Mouse (Mus musculus) lung, postnatal 0 days (tissue): ENCODE measurements around the gene Adipor2.

ENCODE experiments used
- CTCF ChIP-seq: IDR thresholded peaks from 2 replicates; pipeline ENCODE4 v1.5.1; 2016; ENCODE audit warnings: antibody characterized with exemption, mild to moderate bottlenecking
- EP300 ChIP-seq: IDR thresholded peaks from 2 replicates; pipeline ENCODE4 v1.6.1; 2016; ENCODE audit warnings: antibody characterized with exemption, mild to moderate bottlenecking, control low read depth

DNA sequence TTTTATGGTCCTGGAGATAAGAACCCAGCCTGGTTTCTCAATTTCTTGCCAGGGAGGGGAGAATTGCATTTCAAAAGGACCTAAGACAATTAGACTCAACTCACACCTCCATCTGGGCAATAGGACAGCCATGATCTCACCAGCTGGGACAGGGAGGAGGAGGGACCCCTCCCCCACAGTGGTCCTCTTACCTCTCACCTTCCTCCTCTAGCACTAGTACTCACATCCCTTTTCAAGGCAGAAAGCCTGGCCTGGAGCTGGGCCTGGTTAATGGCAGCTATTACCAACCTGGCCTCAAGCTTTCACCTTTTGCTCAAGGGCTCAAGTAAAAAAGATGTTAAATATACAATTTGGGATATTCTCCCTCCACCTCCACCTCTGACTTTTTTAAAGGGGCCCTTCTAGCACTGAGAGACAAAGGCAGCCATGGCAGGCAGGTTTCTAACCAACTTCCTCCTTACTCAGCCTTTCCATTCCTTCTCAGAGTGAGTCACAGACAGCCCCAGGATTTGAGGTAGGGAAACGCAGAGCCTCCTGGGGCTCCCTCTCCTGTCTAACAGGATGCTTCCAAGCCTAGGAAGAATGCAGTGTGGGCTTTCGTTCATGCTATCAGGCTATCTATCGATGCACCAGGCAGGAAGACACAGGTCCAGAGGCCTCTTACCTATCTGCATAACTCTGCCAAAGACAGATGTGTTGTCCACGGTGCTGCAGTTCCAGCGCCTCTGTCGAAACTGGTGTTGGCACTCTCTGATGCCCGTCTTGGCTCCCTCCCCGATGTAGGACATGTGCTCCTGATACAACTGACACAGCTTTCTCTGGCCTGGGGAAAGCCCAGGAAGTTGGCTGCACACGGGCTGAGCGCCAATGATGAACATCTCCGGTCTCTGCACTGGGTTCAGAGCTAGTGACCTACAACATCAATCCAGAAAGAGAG lies 28.4 kb upstream of the Adipor2 start:
- TF ChIP-seq CTCF, result no peak
- no peak for TF ChIP-seq EP300
